Mouse (Mus musculus): Measurements from ENCODE around the gene Mcm10.

The Mcm10 gene

DNA sequence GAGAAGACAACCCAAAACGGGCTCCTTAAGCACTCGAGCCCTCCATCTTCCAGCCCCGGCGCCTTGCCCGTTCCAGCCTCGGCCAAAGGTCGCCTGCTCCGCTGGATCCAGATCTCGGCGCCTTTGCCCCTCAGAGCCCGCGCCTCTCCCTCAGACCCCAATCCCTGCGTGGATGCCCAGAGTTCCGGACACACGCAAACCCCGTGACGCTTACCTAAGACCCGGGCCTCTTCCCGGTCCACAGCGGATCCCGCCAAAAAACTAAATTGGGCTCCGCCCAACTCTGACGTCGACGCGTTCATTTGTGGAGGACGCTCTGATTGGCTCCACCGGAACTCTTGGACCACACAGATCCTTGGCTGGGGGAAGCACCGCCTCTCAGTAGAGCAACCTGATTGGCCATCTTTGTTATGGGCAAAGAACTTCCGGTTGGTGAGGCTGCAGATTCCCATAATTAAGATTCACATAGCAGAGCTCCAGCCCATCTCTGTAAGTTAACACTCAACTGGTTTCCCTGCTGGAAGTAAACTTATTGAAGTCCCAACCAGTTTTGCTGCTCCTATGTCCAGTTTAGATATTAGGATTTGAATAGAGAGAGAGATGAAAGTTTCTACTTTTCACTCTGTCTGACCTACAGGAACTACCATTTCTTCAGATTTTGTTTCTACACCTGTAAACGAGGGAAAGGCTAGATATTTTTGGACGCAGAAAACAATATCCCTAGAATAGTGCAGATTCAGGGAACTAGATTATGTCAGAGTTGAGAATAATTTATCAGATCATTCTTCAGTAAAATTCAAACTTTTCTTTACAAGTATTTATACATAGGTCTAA lies at the start of gene Mcm10:
Gene Mcm10 (minus strand): TSS at position 301 of the 834 bp plus-strand sequence.
- DNase-seq (ENCODE audit: extremely low read depth, low read depth): peak; percentile 96

- DNase-seq (ENCODE audit: extremely low read depth, low read depth): no peak
Observed at GRCm38 (mm10) chr2:5061133-5061708, 48.6 kb upstream of the Mcm10 start.

- DNase-seq (ENCODE audit: extremely low read depth, low read depth): no peak
Observed at GRCm38 (mm10) chr2:5059997-5060396, 47.4 kb upstream of the Mcm10 start.

- no peak for DNase-seq (ENCODE audit: extremely low read depth, low read depth)
Observed at GRCm38 (mm10) chr2:5058436-5058835, 45.8 kb upstream of the Mcm10 start.

DNA sequence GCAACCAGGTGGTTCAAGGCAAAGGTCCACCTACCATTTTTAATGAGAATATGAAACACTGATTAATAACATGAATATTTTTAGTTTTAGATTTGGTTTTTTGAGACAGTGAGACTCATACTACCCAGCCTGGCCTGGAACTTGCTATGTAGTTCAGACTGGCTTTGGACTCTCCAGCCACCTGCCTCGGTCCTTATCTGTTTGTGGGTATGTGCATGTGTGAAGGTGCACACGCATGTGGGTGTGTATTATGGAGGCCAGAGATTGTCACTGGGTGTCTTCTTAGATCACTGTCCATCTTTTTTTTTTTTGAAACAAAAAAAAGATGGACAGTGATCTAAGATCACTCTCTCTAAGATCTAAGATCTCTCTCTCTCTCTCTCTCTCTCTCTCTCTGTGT lies 38.0 kb upstream of the Mcm10 start:
- no peak for DNase-seq (ENCODE audit: extremely low read depth, low read depth)

DNA sequence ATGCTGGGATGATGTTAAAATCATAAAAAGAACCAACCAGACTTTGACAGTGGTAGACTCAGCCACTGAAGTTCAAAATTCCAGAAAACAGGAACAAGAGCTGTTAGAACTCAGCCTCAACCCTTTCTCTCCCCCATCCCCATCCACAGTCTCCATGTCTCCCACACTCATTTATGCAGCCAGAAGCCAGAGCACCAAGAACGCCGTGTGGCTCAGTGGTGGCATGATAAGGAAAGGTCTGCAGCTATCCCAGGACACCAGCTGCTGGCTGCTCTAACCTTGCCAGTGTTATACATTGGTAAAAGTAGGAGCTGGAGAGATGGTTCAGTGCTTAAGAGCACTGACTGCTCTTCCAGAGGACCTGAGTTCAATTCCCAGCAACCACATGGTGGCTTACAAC lies 34.4 kb upstream of the Mcm10 start:
- no peak for DNase-seq (ENCODE audit: extremely low read depth, low read depth)

DNA sequence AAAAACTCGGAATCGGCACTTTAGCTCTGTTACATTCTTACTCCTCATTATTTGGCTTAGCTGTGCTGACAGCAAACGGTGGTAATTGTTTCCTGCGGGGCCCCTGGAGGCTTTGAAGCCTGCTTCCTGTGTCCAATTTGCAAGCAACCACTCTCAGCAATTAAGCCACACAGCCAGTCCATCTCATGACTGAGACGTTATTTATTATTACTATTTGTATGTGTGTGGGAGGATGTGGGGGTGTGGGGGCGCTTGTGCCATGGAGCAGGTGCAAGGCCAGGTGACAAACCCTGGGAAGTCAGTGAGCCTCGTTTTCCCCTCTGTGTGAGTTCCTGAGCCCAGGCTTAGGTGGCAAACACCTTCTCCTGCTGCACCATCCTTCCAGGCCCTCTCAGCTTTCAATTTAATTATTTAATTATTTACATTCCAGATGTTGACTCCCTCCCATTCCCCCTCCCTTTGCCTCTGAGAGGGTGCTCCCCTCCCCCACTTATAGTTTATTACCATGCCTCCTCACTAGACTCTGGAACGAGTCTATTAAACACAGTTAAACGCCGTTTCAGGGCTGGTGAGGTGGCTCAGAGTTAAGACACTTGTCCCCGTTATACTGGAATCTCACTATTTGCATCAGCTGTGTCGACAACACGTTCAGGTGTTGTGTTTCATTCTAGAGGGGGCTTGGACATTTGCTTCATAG lies 32.8 kb upstream of the Mcm10 start:
- no peak for DNase-seq (ENCODE audit: extremely low read depth, low read depth)

DNA sequence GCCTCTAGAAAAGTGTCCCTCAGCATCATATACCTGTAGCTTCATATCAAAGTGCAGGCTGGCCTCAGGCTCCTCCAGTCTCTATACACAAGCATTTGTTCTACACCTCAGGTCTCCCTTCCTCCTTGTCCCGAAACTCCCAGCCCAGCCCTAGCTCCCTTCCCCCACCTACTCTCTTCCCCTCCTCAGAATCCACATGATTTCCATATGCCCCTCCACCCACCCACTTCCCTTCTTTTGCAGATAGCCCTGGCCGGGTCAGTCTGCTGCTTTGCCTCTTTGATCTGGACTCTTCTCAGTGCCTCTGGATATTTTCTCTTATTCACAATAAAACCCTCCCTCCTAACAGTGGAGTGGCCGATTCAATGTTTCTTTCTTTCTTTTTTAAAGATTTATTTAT lies 31.7 kb upstream of the Mcm10 start:
- DNase-seq (ENCODE audit: extremely low read depth, low read depth): no peak

- DNase-seq (ENCODE audit: extremely low read depth, low read depth): peak; percentile 26
Observed at GRCm38 (mm10) chr2:5043476-5043761, 30.8 kb upstream of the Mcm10 start.

GRCm38 (mm10) chr2:5042616-5043475 lies 30.3 kb upstream of the Mcm10 start:
- DNase-seq (ENCODE audit: extremely low read depth, low read depth): peak; percentile 75

DNA sequence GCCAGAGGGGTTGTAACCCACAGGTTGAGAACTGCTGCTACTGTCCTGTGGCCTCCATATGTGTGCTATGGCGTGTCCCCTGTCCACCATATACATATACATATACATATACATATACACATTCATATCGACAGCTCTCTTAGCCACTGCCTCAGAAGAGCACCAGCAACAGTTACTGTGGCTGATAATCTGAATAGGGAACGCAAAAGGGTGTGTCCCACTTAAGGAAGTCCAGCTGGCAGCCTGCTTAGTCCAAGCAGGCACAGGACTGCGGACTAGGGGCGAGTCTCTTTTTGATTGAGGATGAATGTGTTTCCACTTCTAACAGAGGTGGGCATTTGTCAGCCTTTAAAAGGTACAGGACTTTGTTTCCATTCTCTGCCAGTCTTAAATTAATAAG lies 29.3 kb upstream of the Mcm10 start:
- DNase-seq (ENCODE audit: extremely low read depth, low read depth): peak; percentile 47

DNA sequence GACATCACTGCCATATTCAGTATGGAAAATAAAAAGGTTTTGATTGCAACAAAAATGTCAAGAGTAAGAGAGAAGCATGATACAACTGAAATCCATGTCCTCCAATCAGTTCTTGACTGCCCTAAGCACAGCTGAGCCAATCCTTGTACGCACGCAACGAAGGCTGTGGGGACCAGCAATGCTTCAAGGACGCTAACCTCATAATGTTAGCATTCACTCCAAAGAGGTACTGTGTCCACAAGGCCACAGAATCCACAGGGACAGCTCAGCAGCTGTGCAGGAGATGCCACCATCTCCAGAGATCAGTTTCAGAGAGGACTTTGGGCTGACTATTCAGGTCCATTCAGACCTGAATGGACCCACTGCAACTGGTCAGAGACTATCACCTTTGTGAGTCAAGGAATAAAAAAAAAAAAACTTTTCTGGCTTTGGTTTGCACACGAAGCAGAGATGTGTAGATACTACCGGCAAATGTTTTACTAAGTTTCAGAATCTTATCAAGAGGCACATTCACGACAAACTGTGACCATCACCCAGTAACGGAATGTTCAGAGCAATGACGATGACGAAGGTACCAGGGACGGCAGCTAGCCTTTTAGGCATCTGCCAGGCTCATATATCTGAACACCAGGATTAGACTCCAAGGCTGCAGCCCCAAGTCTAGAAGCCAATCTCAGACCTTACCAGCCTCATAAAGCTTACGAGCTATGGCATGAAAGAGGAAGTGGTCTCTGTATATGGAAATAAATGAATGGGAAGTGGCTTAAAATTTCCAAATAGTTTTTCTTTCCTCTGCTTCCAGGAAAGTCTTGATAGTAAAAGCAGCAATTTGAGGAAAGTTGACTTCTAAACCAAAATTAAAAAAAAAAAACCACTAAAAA lies 27.9 kb upstream of the Mcm10 start:
- DNase-seq (ENCODE audit: extremely low read depth, low read depth): peak; percentile 64

DNA sequence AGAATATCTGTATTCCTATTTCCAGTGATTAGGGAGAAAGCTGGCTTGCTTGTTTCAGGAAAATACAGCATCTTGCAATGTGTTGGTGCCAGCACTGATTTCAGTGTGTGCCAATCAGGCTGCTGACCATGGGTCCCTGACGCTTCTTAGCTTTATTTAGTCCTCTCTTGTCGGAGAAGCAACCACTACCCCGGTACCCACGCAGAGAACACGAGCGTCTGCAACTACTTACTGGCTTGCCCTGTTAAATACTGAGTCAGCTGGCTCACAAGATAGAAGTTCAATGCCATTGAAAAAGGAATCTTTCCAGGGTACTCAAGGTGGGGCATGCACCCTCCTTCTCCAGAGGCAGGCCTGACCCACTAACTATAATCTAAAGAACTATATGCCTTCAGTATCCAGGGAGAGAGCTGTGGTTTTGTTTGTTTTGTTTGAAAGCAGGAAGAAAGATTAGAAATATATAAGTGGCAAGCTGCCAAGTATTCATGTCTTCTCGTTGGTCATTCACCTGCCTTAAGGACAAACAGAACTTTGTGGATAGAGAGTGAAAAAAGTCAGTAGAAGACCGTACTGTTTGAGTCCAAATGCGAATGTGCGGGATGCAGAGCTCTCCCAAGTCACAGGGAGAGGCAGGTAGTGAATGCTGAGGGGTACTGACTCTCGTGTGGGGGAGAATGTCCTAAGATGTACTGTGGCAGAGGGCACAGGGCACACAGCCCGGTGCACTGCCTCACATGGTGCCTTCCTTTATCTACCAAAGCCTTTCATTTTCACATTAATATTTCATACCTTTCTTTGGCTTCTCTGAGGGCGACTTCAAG lies 27.0 kb upstream of the Mcm10 start:
- no peak for DNase-seq (ENCODE audit: extremely low read depth, low read depth)

- no peak for DNase-seq (ENCODE audit: extremely low read depth, low read depth)
Observed at GRCm38 (mm10) chr2:5038320-5038719, 25.7 kb upstream of the Mcm10 start.

DNA sequence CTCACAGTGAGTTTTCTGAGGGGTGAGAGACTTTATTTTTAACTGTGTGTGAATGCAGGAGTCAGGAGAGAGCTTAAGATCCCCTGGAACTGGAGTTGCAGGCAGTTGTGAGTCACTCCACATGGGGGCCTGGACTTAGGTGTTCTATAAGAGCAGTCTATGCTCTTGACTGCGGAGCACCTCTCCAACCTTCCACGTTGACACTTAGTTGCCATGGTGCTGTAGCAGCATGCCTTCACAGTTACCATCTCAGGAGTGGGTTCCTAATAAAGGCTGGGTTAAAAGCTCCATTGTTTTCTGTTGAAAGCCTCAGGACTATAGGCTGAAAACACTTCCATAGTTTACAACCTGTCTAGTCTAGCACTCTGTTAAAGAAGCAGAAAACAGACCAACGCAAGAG lies 24.8 kb upstream of the Mcm10 start:
- no peak for DNase-seq (ENCODE audit: extremely low read depth, low read depth)

GRCm38 (mm10) chr2:5036411-5037076 lies 24.0 kb upstream of the Mcm10 start:
- DNase-seq (ENCODE audit: extremely low read depth, low read depth): no peak

DNA sequence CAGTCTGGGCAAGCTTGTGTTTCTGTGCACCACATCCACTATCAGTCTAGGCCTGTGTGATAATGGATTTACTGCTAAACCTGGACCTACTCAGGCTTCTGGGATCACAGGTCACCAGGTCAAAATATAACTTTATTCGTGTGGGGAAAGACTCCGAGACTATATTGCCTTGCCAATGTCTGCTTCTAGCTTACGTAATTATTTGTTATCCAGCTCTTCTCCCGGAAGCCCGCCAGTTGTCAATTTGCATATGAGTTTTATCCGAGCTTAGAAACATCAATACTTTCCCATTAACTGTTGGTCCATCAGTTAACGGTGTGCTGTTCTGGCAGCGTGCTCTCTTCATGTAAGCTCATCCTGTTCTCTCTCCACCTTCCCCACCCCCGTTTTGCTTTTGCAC lies 22.6 kb upstream of the Mcm10 start:
- no peak for DNase-seq (ENCODE audit: extremely low read depth, low read depth)

DNA sequence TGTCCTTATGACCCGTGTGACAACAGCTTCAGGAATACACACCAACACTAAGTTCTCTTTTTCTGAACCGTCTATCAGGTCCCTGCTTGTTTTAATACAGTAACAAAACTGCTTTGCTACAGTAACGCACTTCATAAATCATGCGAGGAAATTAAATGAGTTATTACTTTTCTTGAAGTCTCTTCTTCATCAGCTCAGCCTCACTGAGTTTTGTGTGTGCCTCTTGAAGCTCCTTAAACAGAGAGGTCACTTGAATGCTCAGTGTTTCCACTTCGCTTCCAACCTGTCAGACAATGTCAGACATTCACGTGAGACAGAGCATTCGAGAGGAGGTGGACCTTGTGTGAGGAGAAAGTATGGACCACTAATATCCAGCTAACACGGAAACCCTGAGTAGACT lies 22.2 kb upstream of the Mcm10 start:
- no peak for DNase-seq (ENCODE audit: extremely low read depth, low read depth)

Measured in MEL-GATA-1-ER (cell line).